Mouse (Mus musculus) activated CD4-positive, CD25-positive, alpha-beta regulatory T cell, adult 9 weeks (primary cell): ENCODE data around the gene F12. TPM values are rescaled to one million over a fixed set of nuclear protein-coding genes. Genes with fewer than 3 reads are reported as not detected.

ENCODE experiments used
- polyA plus RNA-seq: library from polyadenylated mRNA; unstranded; fragments of 100-300 nt; shearing (Covaris generic); gene quantifications from one replicate; pipeline ENCODE4 v1.2.1, GENCODE M21; 2017

Gene F12
- polyA plus RNA-seq: not detected

DNA sequence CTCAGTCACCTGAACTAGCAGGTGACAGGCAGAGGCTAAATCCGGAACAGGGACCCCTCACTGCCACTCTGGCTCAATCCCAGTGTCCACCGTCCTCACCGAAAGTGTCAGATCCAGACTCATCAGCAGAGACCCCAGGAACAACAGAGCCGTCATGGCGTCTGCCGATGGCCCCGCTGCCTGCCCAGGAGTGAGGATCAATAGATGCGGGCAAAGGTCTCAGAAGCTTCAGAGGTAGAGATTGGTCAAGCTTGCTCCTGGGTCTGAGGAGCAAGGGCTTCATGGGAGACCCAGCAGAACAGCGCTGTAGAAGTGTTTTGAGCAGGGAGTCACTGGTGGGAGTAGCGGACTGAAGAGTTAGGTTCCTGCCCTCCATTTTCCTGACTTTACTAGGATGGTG is at the start of gene F12:
Gene F12, minus strand, starts transcription at position 181 of the 400 bp plus-strand sequence.

DNA sequence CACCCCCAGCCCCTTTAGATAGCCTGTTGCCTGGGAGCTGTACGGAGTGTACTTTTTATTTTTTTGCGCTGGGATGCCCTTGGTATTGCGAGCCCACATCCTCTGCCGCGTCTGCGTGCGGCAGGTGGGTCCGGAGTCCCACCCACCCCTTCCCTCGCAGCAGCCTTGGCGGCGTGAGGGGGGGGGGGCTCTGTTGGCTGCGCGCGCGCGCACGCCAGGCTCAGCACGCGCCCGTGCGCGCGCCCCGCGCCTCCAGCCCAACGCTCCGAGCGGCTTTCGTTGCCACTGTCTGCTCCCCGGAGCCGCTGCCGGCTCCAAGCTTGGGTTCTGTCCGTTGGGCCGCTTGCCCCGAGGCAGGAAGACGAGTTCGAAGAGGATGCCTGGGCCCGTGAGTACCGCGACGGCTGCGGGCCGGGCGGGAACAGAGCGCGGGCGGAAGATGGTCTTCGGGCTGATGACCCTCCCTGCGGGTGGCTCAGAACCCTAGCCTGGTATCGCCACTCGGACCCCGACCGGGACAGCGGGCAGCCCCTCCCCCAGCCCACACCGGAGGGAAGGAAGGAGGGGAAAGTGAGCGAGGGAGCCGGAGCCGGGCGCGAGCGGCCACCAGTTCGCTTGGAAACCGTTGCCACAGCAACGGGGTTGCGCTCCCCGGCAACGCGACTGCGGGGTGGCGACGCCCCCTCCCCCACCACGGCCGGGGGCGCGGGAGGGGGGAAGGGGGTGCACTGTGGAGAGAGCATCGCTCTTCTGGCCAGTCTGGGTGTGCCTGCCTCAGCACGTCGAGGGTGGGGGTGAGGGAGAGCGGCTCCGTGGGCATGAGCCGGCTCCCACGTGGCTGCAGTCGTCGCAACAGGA is 37.7 kb upstream of the F12 start, which contains the start of gene Prr7:
Gene Prr7, plus strand, starts transcription at position 241 of the 858 bp plus-strand sequence.

DNA sequence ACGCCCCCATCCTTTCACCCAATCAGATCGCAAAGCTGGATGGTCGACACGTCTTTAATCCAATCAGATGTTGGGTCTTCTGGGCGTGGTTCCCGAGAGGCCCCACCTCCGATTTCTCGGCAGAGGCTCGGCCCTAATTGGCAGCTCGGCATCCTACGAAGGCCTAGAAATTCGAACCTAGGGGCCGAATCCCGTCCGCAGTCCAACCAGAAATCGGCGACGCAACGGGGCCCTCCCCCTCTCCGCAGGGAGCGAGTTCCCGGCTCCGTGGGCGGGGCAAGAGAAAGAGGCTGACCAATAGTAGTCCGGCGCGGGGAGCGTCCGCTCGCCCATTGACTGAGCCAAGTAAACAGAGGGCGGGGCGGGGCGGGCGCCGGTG is 18.3 kb upstream of the F12 start, which contains the start of gene Grk6:
Gene Grk6, plus strand, starts transcription at position 136 of the 379 bp plus-strand sequence.

DNA sequence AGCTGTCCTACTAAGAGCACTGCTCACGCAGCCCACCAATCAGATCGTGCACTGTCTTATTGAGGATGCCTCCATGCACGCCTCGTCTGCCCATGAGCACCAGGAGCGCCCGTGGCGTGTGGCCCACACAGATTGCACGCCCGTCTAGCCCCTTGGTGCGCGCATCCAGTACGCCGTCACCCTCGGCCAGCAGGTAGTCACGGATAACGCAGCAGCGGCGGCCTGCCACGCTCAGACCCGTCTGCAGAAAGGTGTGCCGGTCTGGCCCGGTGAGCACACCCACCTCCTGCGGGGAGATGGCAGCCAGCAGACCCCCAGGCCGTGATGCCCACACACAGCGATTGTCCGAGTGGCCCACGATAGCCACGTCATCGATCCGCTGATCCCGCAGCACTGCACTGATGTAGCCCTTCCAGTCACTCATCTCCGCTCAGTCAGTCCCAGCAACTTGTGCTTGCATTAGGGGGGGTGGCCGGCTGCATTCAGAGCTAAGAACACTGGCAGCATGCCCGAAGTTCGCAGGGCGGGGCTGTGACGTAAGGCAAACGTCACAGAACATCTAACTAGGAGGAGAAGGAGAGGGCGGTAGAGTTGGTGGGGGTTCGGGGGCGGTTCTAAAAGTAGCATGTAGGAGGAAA is 11.7 kb downstream of the F12 start, which contains the start of gene Pfn3:
Gene Pfn3, minus strand, starts transcription at position 490 of the 638 bp plus-strand sequence.

DNA sequence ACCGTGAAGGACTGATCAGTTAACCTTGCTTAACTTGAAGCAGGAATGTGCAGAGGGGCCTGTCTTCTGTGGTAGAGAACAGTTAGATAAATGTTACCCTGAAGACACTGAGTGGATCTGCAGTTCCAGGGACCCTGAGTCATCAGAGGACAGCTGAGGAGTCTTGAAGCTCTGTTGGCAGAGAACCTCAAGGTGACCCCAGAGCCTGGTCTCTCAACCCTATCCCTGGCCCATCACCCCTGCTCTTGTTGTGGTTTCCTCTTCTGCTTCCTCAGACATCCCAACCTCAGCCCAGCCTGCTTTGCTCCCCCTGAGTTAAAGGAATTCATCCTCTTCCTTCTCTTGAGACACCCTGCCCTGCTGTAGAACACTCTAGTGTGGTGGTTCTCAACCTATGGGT is 28.5 kb downstream of the F12 start, which contains the start of gene Slc34a1:
Gene Slc34a1, plus strand, starts transcription at position 100 of the 400 bp plus-strand sequence.

DNA sequence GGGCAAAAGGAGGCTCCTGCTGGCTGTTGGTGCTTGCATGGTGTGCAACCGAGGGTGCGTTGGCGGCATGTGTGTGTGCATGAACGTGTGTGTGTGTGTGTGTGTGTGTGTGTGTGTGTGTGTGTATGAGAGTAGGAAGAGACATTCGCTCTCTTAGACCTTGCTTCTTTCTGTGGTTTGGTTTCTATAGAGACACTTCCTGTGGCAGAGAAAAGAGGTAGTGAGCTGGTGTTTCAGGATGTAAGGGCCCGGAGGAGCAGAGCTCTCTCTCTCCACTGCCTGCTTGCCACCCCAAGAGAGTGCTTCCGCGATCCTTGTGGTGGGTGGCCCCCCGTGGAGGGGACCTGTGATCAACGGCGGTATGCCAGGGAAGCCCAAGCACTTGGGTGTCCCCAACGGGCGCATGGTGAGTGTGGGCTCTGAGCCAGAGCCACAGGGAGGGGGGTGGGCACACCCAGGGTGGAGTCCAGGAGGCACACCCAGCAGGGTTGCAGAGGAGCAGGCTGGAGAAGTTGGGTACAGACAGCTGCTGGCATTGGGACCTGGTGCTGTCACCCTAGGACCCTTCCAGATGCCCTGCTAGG is 57.0 kb downstream of the F12 start, which contains the start of gene Rgs14:
Gene Rgs14, plus strand, starts transcription at position 202 of the 584 bp plus-strand sequence.

Other genes with a start within 250 kb of the F12 start
- 98.2 TPM for gene Nsd1, start 217.0 kb downstream of the F12 start, polyA plus RNA-seq
- 449 TPM for gene Prelid1, start 106.3 kb downstream of the F12 start, polyA plus RNA-seq
- gene Rab24, start 104.8 kb downstream of the F12 start, polyA plus RNA-seq: 17.2 TPM
- gene Mxd3, start 97.0 kb downstream of the F12 start, polyA plus RNA-seq: 5.0 TPM
- 166 TPM for gene Lman2, start 64.0 kb downstream of the F12 start, polyA plus RNA-seq
- gene Rgs14, start 57.1 kb downstream of the F12 start, polyA plus RNA-seq: 174 TPM
- not detected for gene Slc34a1, start 28.6 kb downstream of the F12 start, polyA plus RNA-seq
- not detected for gene Pfn3, start 11.6 kb downstream of the F12 start, polyA plus RNA-seq
- gene Grk6, start 18.3 kb upstream of the F12 start, polyA plus RNA-seq: 17.4 TPM
- not detected for gene Prr7, start 37.5 kb upstream of the F12 start, polyA plus RNA-seq
- gene Dbn1, start 61.3 kb upstream of the F12 start, polyA plus RNA-seq: not detected
- gene Pdlim7, start 86.9 kb upstream of the F12 start, polyA plus RNA-seq: 13.1 TPM
- gene Dok3, start 102.5 kb upstream of the F12 start, polyA plus RNA-seq: 2.8 TPM
- gene Ddx41, start 109.9 kb upstream of the F12 start, polyA plus RNA-seq: 88.4 TPM
- gene Fam193b, start 144.3 kb upstream of the F12 start, polyA plus RNA-seq: 25.6 TPM
- 294 TPM for gene Tmed9, start 146.9 kb upstream of the F12 start, polyA plus RNA-seq
- gene B4galt7, start 173.1 kb upstream of the F12 start, polyA plus RNA-seq: 46.0 TPM
- 41.7 TPM for gene Caml, start 196.2 kb upstream of the F12 start, polyA plus RNA-seq
- 79.8 TPM for gene Ddx46, start 208.2 kb upstream of the F12 start, polyA plus RNA-seq